Mouse (Mus musculus): ENCODE data around the gene Kcnc2.

- TF ChIP-seq CTCF (IDR thresholded peaks at IDR 0.05; ENCODE audit: insufficient read depth, low read depth, low read length) (no peak), POLR2A (IDR thresholded peaks at IDR 0.05; ENCODE audit: insufficient read depth, low read depth, low read length) (no peak)
Observed at GRCm38 (mm10) chr10:112481921-112482607, 211.1 kb downstream of the Kcnc2 start.
